Mouse (Mus musculus): ENCODE measurements around the gene Car9. TPM values are rescaled to one million over a fixed set of nuclear protein-coding genes. Genes with fewer than 3 reads are reported as not detected.
A peak's percentile ranks its signal among the peaks of the same experiment; 100 is the strongest.

The Car9 gene
- polyA plus RNA-seq, 1 experiment from 2014 or later = not detected

- peak within 1 kb of the TSS; percentile 30; the same call in 1 of the 2 replicates for H3K9ac ChIP-seq (replicated peaks; ENCODE audit: low read depth, low read length)
Observed at GRCm38 (mm10) chr4:43499407-43500333, 7.1 kb upstream of the Car9 start, which contains the start of gene Arhgef39. Arhgef39 (minus strand) TSS chr4:43499695.

GRCm38 (mm10) chr4:43503041-43503440 lies 3.7 kb upstream of the Car9 start:
- 67% methylated on average over 2 of the region's 2 CpGs for WGBS
- H3K27ac ChIP-seq (ENCODE audit: low read depth, low read length) = no peak overlapping the region
- H3K9me3 ChIP-seq (ENCODE audit: control insufficient read depth, low read length) = no peaks in the 10 kb centered on the region
- no peak for ATAC-seq (ENCODE audit: low read depth)
- H3K27me3 ChIP-seq (ENCODE audit: control insufficient read depth, insufficient read depth, low read length) = no peaks in the 10 kb centered on the region; the same call in 1 of the 2 replicates
- H3K4me1 ChIP-seq (ENCODE audit: control insufficient read depth, insufficient read depth, low read length) = no peaks in the 10 kb centered on the region
- H3K36me3 ChIP-seq (ENCODE audit: control insufficient read depth, insufficient read depth, low read length) = no peaks in the 10 kb centered on the region
- H3K4me3 ChIP-seq (ENCODE audit: low read depth, low read length) = no peak overlapping the region
- H3K9ac ChIP-seq (replicated peaks; ENCODE audit: low read depth, low read length) = no peak overlapping the region
- no peak overlapping the region for H3K4me2 ChIP-seq (ENCODE audit: low read depth, low read length)

More at GRCm38 (mm10) chr4:43499407-43500333, 7.1 kb upstream of the Car9 start, which contains the start of gene Arhgef39:
- Histone ChIP-seq H3K36me3 (ENCODE audit: control insufficient read depth, insufficient read depth, low read length) (no peaks in the 10 kb centered on the region), H3K27me3 (ENCODE audit: control insufficient read depth, insufficient read depth, low read length) (no peaks in the 10 kb centered on the region), H3K4me1 (ENCODE audit: control insufficient read depth, insufficient read depth, low read length) (0 out of 2 replicates have a peak, but pooled peaks cover 5% of the 10 kb centered on the region), H3K4me2 (ENCODE audit: low read depth, low read length) (peak within 1 kb of the TSS; percentile 81), H3K27ac (ENCODE audit: low read depth, low read length) (no peak within 1 kb of the TSS), H3K4me3 (ENCODE audit: low read depth, low read length) (peak within 1 kb of the TSS; percentile 37), H3K9me3 (ENCODE audit: control insufficient read depth, low read length) (no peaks in the 10 kb centered on the region)
- WGBS = 8% methylated on average over 50 of the region's 50 CpGs
- ATAC-seq (ENCODE audit: low read depth) = peak; percentile 85

- H3K4me1 ChIP-seq (ENCODE audit: control insufficient read depth, insufficient read depth, low read length) = peaks cover 1% of the 10 kb centered on the region; the same call in 1 of the 2 replicates
- no peak overlapping the region for H3K9ac ChIP-seq (replicated peaks; ENCODE audit: low read depth, low read length)
- H3K4me2 ChIP-seq (ENCODE audit: low read depth, low read length) = no peak overlapping the region
- H3K4me3 ChIP-seq (ENCODE audit: low read depth, low read length) = no peak overlapping the region
- WGBS = 84% methylated on average over 6 of the region's 6 CpGs
- ATAC-seq (ENCODE audit: low read depth) = no peak
- H3K27me3 ChIP-seq (ENCODE audit: control insufficient read depth, insufficient read depth, low read length) = no peaks in the 10 kb centered on the region; the same call in 1 of the 2 replicates
- H3K36me3 ChIP-seq (ENCODE audit: control insufficient read depth, insufficient read depth, low read length) = no peaks in the 10 kb centered on the region
- no peak overlapping the region for H3K27ac ChIP-seq (ENCODE audit: low read depth, low read length)
- no peaks in the 10 kb centered on the region for H3K9me3 ChIP-seq (ENCODE audit: control insufficient read depth, low read length)
Observed at GRCm38 (mm10) chr4:43503506-43503905, 3.3 kb upstream of the Car9 start.

GRCm38 (mm10) chr4:43504269-43504668 lies 2.5 kb upstream of the Car9 start:
- peaks cover 6% of the 10 kb centered on the region; the same call in 1 of the 2 replicates for H3K4me1 ChIP-seq (ENCODE audit: control insufficient read depth, insufficient read depth, low read length)
- H3K36me3 ChIP-seq (ENCODE audit: control insufficient read depth, insufficient read depth, low read length) = no peaks in the 10 kb centered on the region
- H3K4me2 ChIP-seq (ENCODE audit: low read depth, low read length) = no peak overlapping the region
- H3K27ac ChIP-seq (ENCODE audit: low read depth, low read length) = no peak overlapping the region
- 83% methylated on average over 4 of the region's 4 CpGs for WGBS
- no peak for ATAC-seq (ENCODE audit: low read depth)
- no peak overlapping the region for H3K9ac ChIP-seq (replicated peaks; ENCODE audit: low read depth, low read length)
- no peaks in the 10 kb centered on the region for H3K9me3 ChIP-seq (ENCODE audit: control insufficient read depth, low read length)
- no peaks in the 10 kb centered on the region; the same call in 1 of the 2 replicates for H3K27me3 ChIP-seq (ENCODE audit: control insufficient read depth, insufficient read depth, low read length)
- no peak overlapping the region for H3K4me3 ChIP-seq (ENCODE audit: low read depth, low read length)

GRCm38 (mm10) chr4:43506074-43506473 lies 692 bp upstream of the Car9 start:
- ATAC-seq (ENCODE audit: low read depth) = no peak
- H3K36me3 ChIP-seq (ENCODE audit: control insufficient read depth, insufficient read depth, low read length) = no peaks in the 10 kb centered on the region
- no peak overlapping the region for H3K27ac ChIP-seq (ENCODE audit: low read depth, low read length)
- H3K4me1 ChIP-seq (ENCODE audit: control insufficient read depth, insufficient read depth, low read length) = peaks cover 6% of the 10 kb centered on the region; the same call in 1 of the 2 replicates
- no peak overlapping the region for H3K4me2 ChIP-seq (ENCODE audit: low read depth, low read length)
- H3K4me3 ChIP-seq (ENCODE audit: low read depth, low read length) = no peak overlapping the region
- H3K27me3 ChIP-seq (ENCODE audit: control insufficient read depth, insufficient read depth, low read length) = no peaks in the 10 kb centered on the region; the same call in 1 of the 2 replicates
- no peaks in the 10 kb centered on the region for H3K9me3 ChIP-seq (ENCODE audit: control insufficient read depth, low read length)
- H3K9ac ChIP-seq (replicated peaks; ENCODE audit: low read depth, low read length) = no peak overlapping the region
- 61% methylated on average over 8 of the region's 8 CpGs for WGBS

DNA sequence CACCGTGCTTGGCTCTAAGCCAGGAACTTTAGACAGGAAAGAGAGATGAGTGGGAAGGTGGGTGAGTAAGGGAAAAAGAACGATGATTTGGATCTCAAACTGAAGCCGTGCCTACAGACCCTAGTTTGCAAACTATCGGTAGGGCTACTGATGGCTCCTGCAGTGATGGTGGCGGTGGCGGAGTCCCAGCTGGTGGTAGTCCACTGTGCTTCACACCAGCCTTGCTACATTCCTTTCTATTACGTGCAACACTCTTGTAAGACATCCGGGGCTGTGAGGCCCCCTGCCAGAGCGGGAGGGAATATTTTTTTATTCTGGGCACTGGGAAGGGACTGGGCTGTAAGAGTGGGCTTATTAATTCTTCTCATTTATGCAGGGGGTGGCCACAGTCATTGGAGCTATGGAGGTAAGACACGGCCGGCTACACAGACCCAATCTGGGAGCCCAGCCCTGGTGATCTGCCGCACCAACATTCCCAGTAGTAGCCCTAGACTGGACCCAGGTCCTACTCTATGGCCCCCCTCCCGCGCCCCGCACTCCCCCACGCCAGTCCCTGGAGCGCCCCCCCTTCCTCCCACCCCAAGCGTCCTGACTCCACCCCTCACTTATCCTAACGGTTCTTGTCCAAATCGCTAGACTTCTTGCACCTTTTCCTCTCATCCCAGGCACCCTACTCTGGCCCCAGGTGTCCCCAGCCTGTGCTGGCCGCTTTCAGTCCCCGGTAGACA lies 1.3 kb downstream of the Car9 start:
- Histone ChIP-seq H3K4me3 (ENCODE audit: low read depth, low read length) (peak overlapping the region; percentile 17), H3K27ac (ENCODE audit: low read depth, low read length) (no peak overlapping the region), H3K4me2 (ENCODE audit: low read depth, low read length) (peak overlapping the region; percentile 50), H3K9ac (replicated peaks; ENCODE audit: low read depth, low read length) (peak overlapping the region; percentile 34; the same call in 1 of the 2 replicates), H3K4me1 (ENCODE audit: control insufficient read depth, insufficient read depth, low read length) (peaks cover 6% of the 10 kb centered on the region; the same call in 1 of the 2 replicates), H3K9me3 (ENCODE audit: control insufficient read depth, low read length) (no peaks in the 10 kb centered on the region), H3K36me3 (ENCODE audit: control insufficient read depth, insufficient read depth, low read length) (no peaks in the 10 kb centered on the region), H3K27me3 (ENCODE audit: control insufficient read depth, insufficient read depth, low read length) (no peaks in the 10 kb centered on the region; the same call in 1 of the 2 replicates)
- 11% methylated on average over 22 of the region's 22 CpGs for WGBS
- no peak for ATAC-seq (ENCODE audit: low read depth)

DNA sequence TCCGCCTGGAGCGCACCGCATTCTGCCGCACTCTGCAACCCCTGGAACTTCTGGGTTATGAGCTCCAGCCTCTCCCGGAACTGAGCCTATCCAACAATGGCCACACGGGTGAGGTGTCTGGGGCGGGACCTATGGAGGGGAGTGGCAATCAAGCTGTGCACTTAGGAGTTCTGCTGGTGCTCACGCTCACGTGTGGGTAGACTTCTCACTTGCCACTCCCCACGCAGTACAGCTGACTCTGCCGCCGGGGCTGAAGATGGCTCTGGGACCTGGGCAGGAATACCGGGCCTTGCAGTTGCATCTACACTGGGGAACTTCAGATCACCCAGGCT lies 1.9 kb downstream of the Car9 start:
- peak overlapping the region; percentile 34; the same call in 1 of the 2 replicates for H3K9ac ChIP-seq (replicated peaks; ENCODE audit: low read depth, low read length)

DNA sequence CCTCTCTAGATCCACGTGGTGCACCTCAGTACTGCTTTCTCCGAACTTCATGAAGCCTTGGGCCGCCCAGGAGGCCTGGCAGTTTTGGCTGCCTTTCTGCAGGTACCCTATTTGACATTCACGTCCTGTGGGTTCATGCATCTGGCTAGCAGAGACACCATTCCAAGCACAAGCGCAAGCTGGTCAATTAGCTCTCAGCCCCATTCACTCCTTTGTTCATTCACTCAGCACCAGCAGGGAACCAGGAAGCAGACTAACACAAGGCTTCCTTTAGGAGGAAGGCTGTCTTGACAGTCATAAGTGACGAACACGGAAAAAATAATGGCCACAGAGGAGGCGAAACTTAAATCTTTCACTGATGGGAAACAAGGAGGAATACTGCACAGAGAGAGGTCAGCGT lies 2.3 kb downstream of the Car9 start:
- Histone ChIP-seq H3K9ac (replicated peaks; ENCODE audit: low read depth, low read length) (no peak overlapping the region), H3K36me3 (ENCODE audit: control insufficient read depth, insufficient read depth, low read length) (no peaks in the 10 kb centered on the region), H3K4me2 (ENCODE audit: low read depth, low read length) (peak overlapping the region; percentile 50; the same call in 1 of the 2 replicates), H3K4me3 (ENCODE audit: low read depth, low read length) (no peak overlapping the region), H3K4me1 (ENCODE audit: control insufficient read depth, insufficient read depth, low read length) (peaks cover 6% of the 10 kb centered on the region; the same call in 1 of the 2 replicates), H3K27me3 (ENCODE audit: control insufficient read depth, insufficient read depth, low read length) (no peaks in the 10 kb centered on the region; the same call in 1 of the 2 replicates), H3K9me3 (ENCODE audit: control insufficient read depth, low read length) (no peaks in the 10 kb centered on the region), H3K27ac (ENCODE audit: low read depth, low read length) (no peak overlapping the region)
- no peak for ATAC-seq (ENCODE audit: low read depth)
- WGBS = 20% methylated on average over 9 of the region's 9 CpGs

More for the DNA sequence above, 1.9 kb downstream of the Car9 start:
- Histone ChIP-seq H3K9me3 (ENCODE audit: control insufficient read depth, low read length) (no peaks in the 10 kb centered on the region), H3K4me1 (ENCODE audit: control insufficient read depth, insufficient read depth, low read length) (peaks cover 6% of the 10 kb centered on the region; the same call in 1 of the 2 replicates), H3K4me2 (ENCODE audit: low read depth, low read length) (peak overlapping the region; percentile 50), H3K27ac (ENCODE audit: low read depth, low read length) (no peak overlapping the region), H3K27me3 (ENCODE audit: control insufficient read depth, insufficient read depth, low read length) (no peaks in the 10 kb centered on the region; the same call in 1 of the 2 replicates), H3K4me3 (ENCODE audit: low read depth, low read length) (peak overlapping the region; percentile 17), H3K36me3 (ENCODE audit: control insufficient read depth, insufficient read depth, low read length) (no peaks in the 10 kb centered on the region)
- ATAC-seq (ENCODE audit: low read depth) = peak; percentile 49; the same call in 1 of the 2 replicates
- WGBS = 5% methylated on average over 13 of the region's 13 CpGs

Measured in neural tube, embryonic 14.5 days (tissue).